Mouse (Mus musculus) thymus, postnatal 4 days (tissue): ENCODE results near the gene Il7r.
"Not testable (repeated sequence)": the region's sequence is repeated elsewhere in the genome, so short reads cannot be mapped to it uniquely, and the experiment has no call there.

Experiments
- DNase-seq: peaks from one replicate; pipeline ENCODE4 v3.0.0; 2021

Gene Il7r

GRCm38 (mm10) chr15:9530076-9530475 is at the start of gene Il7r:
TSS of gene Il7r (minus strand) at chr15:9530176.
- no peak for DNase-seq

- DNase-seq: peak; percentile 26
Observed at GRCm38 (mm10) chr15:9577303-9577702, 47.3 kb upstream of the Il7r start.

- peak; percentile 46 for DNase-seq
Observed at GRCm38 (mm10) chr15:9574796-9575195, 44.8 kb upstream of the Il7r start.

- no peak for DNase-seq
Observed at GRCm38 (mm10) chr15:9573361-9573760, 43.4 kb upstream of the Il7r start.

GRCm38 (mm10) chr15:9572664-9573063 is 42.7 kb upstream of the Il7r start:
- DNase-seq: no peak

GRCm38 (mm10) chr15:9571896-9572295 is 41.9 kb upstream of the Il7r start:
- no peak for DNase-seq

GRCm38 (mm10) chr15:9567316-9567715 is 37.3 kb upstream of the Il7r start:
- DNase-seq: no peak

- no peak for DNase-seq
Observed at GRCm38 (mm10) chr15:9565396-9565795, 35.4 kb upstream of the Il7r start.

GRCm38 (mm10) chr15:9564156-9564555 is 34.2 kb upstream of the Il7r start:
- DNase-seq: no peak

GRCm38 (mm10) chr15:9557264-9557663 is 27.3 kb upstream of the Il7r start:
- not testable (repeated sequence) for DNase-seq

GRCm38 (mm10) chr15:9548951-9549350 is 19.0 kb upstream of the Il7r start:
- no peak for DNase-seq

- DNase-seq: no peak
Observed at GRCm38 (mm10) chr15:9535200-9535599, 5.2 kb upstream of the Il7r start.

- DNase-seq: no peak
Observed at GRCm38 (mm10) chr15:9533356-9533902, 3.5 kb upstream of the Il7r start.

- DNase-seq: peak; percentile 20
Observed at GRCm38 (mm10) chr15:9529646-9530045, 330 bp downstream of the Il7r start.

- peak; percentile 15 for DNase-seq
Observed at GRCm38 (mm10) chr15:9528186-9528935, 1.6 kb downstream of the Il7r start.

GRCm38 (mm10) chr15:9526412-9526811 is 3.6 kb downstream of the Il7r start:
- DNase-seq: no peak

- no peak for DNase-seq
Observed at GRCm38 (mm10) chr15:9524907-9525306, 5.1 kb downstream of the Il7r start.

- DNase-seq: no peak
Observed at GRCm38 (mm10) chr15:9523956-9524355, 6.0 kb downstream of the Il7r start.

- no peak for DNase-seq
Observed at GRCm38 (mm10) chr15:9523059-9523458, 6.9 kb downstream of the Il7r start.

GRCm38 (mm10) chr15:9492077-9492476 is 37.9 kb downstream of the Il7r start:
- no peak for DNase-seq

- DNase-seq: no peak
Observed at GRCm38 (mm10) chr15:9489417-9490118, 40.4 kb downstream of the Il7r start.

- DNase-seq: no peak
Observed at GRCm38 (mm10) chr15:9473188-9473587, 56.8 kb downstream of the Il7r start.

GRCm38 (mm10) chr15:9472618-9473017 is 57.4 kb downstream of the Il7r start:
- DNase-seq: no peak

- DNase-seq: peak; percentile 20
Observed at GRCm38 (mm10) chr15:9472167-9472566, 57.8 kb downstream of the Il7r start.
